Mouse (Mus musculus) T-cell, adult 2 months (primary cell): ENCODE results near the gene C8a.

ENCODE experiments used
- DNase-seq: peaks from one replicate; pipeline ENCODE4 v3.0.0; 2022; ENCODE audit warnings: low spot score

C8a gene

GRCm38 (mm10) chr4:104766065-104766464 lies 110.1 kb downstream of the C8a start, which contains the start of gene C8b:
TSS of gene C8b (plus strand) at chr4:104766317.
- DNase-seq = no peak
